Mouse (Mus musculus): ENCODE data around the gene Kat2a.

Kat2a gene

DNA sequence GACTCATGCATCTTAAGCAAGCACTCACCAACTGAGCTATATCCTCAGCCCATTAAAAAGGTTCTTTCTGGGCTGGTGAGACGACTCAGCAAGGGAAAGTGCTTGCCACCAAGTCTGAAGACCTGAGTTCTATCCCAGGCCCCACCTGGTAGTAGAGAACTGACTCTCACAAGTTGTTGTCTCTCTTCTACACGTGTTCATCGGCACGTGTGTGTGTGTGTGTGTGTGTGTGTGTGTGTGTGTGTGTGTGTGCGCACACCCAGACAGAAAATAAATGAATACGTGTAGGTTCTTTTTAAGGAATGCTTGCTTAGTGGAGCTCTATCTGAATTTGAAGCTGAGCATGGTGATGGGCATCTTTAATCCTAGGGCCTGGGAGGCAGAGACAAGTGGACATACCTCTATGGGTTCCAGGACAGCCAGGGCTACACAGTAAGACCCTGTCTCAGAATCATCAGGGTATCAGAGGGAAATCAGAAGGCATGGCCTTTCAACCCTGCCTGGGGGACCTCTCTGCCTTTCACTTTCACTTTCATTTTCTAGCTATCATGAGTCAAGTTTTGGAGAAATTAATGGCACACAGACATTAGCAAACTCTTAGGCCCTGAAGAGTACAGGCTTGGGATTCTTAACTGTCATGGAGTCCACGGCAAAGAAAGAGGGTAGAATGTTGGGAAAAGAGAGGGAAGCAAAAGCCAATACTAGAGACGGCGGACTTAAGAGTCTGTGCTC is 23.0 kb upstream of the Kat2a start:
- no peak for DNase-seq

DNA sequence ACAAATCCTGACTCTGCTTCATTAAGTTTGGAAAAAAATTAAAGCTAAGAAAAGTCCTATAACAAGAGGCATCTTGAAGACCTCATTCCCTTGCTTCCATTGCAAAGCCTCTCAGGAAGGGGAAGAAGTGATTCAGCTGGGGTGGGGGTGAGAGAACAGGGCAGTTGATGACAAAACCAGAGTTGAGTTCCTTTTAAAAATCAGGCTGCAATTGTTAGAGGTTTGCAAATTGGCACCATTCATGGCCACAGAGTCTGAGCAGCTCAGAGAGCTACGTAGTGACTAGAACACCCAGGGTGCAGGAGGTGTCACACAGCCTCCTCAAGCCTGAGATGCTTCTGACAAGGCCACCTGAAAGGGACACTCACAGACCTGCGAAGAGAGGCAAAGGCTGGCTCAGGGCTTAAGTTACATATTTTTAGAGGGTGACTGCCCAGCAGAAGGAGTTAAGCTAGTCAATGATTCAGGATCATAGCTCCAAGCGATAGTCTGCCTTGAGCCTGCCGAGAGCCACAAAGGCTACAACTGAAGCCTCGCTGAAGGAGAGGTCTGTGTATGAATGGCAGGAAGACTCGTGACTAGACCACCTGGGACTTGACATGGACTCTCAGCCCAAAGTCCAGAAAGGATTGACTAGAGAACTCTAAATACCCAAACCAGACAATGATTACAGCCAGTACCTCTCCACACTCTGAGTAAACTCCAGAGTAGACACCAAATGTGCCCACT is 18.4 kb upstream of the Kat2a start:
- DNase-seq: no peak

DNA sequence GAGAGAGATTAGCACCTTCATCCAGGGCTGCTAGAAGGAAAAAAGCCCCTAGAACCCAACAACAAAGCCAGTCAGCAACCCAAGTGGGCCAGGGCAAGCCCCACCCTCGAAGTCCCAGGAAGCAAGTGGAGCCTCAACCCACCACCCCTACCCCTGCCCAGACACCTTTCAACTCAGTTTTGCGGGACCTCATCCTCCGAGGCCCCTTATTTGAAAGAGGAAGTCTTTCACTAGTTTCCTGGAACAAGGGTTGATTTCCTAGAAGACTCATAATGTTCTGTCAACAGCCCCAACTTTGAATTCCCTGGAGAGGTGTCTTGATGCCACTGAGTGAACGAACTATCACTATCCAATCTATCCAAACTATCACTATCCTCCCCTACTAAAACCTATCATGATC is 17.7 kb upstream of the Kat2a start:
- no peak for DNase-seq

DNA sequence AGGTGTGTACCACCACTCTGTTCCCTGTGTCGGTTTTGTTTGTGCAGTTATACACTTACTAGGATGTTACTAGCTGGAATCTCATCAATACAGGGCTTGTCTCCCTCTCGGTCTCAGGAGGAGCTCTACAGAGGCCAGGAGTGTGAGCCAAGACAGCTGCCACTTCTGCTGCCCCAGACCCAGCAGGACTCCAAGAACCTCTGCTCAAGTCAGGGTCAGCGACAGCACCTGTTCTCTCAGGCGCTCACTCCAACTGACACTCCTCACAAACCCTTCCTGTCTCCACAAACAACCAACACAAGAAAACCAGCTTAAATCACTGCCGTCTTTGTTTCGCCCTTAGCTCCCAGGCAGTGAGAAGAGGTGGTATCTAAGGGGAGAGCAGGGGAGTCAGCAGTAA is 16.3 kb upstream of the Kat2a start:
- no peak for DNase-seq

DNA sequence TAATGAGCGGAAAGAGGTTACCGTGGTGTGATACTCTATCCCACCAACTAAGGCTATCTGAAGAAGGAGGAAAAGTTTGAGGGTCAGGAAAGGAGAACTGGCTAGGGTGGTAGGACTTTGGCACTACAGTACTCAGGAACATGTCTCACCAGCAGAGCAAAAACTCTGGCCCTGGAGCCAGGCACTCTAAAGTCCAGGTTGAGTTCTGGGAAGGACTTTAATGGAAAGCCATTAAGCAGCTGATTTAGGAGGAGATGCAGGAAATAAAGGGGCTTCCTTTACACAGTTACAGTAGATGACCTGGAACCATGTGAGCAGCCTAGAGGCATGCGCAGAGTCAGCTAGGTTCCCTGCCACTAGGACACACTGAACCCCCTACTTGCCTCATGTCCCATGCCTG is 14.9 kb upstream of the Kat2a start:
- no peak for DNase-seq

DNA sequence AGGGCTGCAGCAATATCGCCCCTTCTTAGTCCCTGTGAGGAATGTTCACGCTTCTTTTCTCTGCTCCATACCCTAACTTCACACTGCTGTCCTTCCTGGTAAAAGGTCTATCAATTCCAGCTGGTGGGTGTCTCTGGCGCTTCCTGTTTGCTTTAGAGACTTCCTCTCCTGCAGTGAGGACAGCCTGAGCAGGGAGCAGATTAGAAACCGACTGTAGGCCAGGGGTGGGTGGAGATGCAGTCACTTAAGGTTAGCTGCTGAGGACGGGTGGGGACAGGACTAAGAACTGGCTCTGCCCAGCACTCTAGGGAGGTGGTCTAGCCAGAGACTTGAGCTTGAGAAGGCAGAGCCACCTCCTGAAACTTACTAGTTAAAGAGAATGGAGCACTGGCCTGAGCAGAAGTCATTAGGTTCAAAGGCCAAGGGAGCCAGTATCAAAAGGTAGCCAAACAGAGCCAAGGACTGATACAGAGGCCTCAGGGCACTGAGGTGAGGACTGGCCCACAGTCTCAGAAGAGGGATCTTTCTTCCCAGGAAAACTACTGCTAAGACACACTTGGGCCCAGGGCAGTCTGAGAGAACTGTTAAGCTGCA is 12.8 kb upstream of the Kat2a start:
- no peak for DNase-seq

DNA sequence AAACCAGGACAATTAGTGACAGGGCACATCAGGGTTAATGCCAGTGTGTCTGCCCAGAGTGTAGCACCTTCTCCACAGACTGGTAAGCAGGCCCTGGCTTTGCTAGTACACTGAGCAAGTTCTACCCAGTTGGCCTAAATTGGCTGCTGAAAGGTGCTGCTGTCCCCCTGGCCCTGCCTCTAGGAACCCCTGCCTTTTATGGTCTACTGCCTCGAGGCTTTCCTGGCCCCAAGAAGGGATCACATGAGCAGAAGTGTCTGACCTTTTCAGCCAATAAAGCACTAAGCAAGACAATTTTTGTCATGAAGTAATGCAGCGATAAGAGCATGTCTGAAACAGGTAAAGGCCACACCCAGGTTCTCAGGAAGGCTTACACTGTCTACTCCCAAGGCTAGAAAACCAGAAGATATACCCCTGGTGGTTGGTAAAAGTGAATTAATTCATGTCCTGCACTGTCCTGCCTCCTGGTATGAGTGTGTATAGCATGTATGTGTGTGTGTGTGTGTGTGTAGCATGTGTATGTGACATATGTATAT is 10.3 kb upstream of the Kat2a start:
- DNase-seq: no peak

DNA sequence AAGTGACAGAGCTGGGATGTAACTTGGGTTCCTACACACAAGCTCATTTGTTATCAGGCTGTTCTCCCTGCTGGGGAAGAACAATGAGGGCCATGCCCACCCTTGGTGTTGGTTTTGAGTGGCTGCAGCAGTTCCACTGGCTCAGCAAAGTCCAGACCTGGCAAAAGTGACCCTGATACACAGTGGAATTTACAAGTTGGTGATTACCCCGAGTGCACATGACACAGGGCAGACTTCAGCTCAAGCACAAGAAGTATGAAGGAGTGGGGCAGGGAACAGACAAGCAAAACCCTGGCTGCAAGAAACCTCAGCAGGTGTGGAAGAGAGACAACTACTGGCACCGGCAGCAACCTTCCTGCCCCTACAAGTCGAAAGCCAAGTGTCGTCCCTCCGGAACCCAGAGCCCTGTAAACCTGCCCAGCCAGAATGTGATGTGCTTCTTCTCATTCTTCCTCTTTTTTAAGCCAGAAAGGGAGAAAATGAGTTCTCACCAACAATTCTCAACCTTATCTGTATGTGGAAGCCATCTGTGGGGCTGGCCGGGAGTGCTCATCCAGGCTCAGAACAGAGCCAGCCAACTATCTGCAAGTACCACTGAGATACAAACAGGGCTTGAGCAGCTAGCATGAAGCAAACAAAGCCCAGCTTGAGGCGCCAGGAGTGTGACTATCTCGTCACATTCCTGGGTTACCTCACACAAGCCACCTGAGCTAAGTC is 9.7 kb upstream of the Kat2a start:
- DNase-seq: no peak

DNA sequence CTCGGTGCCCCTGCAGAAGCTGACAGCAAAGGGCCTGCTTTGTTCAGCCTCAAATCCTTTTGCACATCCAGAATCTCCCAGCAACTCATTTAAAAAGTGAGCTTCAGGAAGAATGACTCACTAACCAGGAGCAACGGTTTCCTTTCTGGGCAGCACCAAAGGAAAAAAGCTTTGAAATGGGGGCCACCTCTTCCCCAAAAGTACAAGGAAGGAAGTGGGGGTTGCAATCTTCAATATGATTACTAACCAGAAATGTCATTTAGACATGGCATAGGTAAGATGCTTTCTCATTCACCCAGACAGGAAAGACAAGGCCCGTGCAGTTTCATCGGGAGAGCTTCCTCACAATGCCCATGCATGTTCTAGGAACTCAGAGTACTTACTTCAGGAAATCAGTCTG is 9.0 kb upstream of the Kat2a start:
- DNase-seq: no peak

DNA sequence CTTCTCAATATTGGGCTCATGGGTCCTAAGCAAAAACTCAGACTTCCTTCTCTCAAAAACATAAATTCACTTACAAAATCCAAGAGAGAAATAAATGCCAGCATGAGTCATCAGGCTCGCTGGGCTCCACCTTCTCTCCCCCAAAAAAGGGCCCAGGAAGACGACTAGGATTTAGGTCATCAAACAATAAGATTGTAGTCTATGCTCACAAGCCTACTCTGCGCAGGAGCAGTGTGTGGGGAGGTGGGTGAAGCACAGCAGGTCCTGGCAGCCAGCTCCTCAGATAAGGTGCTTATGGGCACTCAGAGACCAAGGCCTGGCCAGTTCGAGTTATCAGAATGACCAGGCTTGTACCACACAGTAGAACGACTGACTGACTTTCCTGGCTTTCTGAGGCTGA is 8.1 kb upstream of the Kat2a start:
- no peak for DNase-seq

DNA sequence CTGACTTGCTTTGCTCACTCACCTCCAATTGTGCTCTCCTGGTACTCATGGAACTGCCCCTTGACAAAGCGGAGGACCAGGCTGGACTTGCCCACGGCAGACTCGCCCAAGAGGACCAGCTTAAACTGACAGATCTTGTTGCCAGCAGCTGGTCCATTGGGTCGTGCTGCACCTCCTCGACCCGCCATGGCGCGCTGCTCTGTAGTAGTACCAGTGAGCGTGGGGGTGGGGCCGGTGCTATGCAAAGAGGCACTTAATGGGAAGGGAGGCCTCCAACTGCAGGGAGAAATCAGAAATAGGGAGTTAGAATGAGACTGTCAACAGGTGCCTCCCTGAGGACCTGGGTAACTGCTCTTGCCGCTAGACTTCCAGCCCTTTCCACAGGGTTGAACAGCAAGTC is 7.6 kb upstream of the Kat2a start:
- DNase-seq: no peak

DNA sequence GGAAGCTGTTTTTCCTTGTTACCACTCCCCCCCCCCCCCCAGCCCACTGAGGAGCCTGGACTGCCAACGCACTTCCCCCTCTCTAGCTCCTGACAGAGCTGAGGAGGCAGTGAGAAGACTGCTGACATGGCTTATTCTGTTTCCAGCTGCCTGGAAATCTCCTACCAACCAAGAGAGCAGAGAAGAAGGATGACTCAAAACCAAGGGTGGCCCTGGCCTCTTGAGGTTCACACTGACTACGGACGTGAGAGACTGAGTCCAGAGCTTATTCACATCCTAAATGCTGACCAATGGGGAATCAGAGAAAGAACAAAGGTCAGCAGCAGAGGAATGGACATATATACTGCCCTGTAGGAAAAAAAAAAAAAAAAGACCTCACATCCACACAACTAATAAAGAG is 7.0 kb upstream of the Kat2a start:
- DNase-seq: no peak

DNA sequence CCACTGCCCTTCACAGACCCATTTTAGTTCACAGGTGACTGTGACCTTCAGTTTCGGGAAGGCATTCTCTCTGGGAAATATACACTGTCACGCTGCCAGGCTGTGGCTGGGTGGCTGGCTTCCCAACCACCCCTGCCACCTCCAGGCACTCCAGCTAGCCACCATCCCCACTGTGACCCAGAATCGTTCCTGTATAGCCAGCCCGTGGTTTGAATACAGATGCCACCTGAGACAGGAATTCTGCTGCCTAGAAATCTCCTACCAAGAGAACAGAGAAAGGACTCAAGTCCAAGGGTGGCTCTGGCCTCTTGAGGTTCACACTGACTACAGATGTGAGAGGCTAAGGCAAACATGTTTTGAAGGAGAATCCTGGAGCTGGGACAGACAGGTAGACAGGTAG is 6.6 kb upstream of the Kat2a start:
- DNase-seq: no peak

DNA sequence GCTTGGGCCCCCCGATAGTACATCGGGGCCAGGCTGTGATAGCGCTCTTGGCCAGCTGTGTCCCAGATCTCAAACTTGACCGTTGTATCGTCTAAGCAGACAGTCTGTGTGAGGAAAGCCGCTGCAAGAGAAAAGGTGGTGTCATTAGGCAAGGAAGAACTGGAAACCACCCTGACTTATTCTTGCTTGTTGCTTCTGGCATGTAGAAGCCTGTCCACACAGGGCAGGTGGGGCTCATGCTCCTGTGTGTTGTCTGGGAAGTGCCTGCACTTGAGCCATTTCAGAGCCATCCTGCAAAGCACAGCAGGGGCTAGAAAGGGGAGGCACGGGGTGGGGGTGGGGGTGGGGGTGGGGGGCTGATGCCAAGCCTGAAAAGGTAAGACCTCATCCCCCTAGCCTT is 6.2 kb upstream of the Kat2a start:
- DNase-seq: no peak

DNA sequence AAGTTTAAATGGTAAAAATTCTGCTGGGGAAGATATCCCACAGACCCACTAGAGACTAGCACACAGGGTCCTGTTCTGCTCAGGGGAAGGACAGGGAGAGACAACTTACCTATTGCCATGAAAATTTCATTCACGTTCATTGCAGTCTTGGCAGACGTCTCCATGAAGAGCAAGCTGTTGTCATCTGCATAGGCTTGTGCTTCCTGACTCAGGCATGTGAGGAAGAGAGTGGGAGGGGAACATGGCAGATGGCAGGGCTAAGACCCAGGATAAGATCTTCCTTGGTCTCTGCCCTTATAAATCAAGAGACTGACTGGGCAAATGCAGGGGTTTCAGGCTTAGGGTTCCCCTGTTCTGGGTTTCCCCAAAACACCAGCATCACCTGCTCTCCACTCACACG is 4.4 kb upstream of the Kat2a start:
- no peak for DNase-seq

DNA sequence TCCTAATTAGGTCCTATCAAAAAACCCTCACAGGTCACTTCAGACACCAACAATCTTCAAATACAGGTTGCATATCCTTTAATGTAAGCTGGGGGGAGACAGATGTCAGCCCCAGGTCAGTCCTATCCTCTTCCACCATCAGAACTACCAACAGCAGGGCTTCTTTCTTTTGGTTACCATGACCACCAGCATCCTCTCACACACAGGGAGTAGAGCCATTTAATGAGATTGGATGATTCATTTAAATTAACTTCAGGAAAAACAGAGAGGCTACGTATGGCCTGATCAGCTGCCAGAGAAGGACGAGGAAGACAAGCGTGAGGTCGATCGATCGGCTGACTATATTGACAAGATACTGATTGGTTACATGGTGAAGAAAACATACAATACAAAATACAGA is 2.7 kb upstream of the Kat2a start:
- peak; percentile 4 for DNase-seq

DNA sequence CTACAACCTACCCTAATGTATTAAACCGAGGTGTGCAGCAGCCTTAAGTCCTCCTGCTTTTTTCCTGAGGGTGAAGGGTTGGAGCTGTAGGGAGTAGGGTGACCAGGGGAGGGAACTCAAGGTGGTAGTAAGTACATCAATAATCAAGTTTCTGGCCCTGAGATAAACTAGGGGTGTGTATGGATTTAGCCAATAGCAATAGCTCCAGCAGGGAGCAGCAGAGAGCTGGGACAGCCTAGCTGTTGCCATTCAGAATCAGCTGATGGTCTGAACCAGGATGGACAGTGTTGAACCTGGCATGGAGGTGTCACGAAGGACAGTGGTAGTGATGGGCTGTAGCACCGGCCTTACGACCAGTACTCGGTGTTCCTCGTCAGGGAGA is 2.3 kb upstream of the Kat2a start:
- DNase-seq: peak; percentile 74

DNA sequence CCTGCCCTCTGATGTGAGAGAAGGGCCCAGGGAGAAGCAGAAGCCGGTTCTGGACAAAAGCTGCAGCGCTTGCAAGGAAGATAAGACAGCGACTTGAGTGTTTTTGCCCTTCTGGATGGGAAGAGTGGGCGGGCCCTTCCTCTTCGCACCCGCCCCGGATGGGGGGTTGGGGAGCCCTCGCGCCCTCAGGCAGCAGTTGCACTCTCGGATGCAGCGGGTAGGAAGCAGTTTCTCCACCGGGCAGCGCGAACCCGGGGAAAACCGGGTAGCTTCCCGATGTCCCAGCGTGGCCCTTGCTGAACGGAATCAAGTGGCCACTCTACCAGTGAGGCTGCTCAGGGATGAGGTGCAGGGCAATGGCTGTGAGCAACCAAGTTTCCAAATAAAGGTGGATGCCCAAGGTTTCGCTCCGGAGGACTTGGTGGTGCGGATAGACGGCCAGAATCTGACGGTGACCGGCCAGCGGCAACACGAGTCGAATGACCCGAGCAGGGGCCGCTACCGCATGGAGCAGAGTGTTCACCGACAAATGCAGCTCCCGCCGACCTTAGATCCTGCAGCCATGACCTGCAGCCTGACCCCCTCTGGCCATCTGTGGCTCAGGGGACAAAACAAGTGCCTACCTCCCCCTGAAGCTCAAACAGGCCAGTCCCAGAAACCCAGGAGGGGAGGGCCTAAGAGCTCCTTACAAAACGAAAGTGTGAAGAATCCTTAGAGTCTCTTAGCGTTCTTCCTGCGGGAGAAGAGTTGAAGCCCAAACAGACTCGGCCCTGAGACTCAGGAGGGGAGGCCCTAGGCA is 1.7 kb upstream of the Kat2a start, which contains the start of gene Hspb9:
TSS of gene Hspb9 (plus strand) at position 116 of the 799 bp plus-strand sequence.
- peak; percentile 61 for DNase-seq

DNA sequence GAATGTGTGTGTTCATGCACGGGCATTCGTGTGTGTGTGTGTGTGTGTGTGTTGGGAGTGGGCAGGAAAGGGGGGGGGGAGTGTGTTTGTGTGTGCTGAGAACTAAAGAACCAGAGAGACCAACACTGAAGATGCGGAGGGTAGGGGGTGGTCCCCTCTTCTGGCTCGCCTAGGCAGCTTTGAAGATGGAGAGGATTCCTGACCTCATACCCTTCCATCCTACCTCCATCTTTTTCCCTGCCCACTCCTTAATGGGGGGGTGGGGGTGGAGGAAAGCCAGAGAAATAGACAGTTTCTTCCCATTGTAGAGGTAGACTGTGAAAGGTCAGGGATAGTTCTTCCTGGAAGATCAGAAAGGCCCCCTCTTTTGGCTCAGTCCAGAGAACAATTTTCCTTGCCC is 909 bp upstream of the Kat2a start:
- DNase-seq: no peak

DNA sequence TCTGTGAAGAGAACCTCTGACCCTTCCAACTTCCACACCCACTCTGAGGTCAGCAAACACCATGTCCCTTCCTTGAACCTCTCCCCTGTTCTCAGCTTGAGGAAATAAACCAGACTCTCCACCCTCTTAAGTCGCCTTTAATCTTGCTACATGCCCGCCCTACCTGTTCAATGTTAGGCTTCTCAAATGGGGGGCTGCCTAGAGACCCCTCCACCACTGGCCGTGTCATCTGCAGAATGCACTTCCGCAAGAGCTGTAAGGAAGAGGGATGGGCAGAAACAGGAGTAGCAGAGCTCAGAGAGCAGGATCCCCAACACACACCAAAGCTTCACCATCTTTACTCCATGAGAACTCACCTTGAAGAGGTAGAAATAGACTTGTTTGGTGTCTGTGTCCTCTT is 1.3 kb downstream of the Kat2a start:
- no peak for DNase-seq

DNA sequence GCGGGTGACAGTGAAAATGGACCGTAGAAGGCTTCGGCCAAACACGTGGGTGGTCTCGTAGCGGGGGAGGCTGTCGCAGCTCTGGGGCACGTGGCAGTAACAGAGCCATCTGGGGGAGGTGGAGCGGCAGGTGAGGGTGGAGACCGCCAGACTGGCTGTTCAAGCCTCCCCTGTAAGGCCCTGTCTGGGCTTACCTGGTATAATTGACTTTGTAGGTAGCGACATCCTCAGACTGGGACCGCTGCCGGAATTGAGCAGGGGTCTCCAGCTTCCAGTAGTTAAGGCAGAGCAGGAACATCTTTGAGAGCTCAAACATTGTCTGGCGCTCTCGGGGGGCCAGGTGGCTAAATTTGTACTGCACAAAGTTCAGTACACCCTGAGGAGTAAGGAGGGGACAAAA is 1.7 kb downstream of the Kat2a start:
- DNase-seq: no peak

DNA sequence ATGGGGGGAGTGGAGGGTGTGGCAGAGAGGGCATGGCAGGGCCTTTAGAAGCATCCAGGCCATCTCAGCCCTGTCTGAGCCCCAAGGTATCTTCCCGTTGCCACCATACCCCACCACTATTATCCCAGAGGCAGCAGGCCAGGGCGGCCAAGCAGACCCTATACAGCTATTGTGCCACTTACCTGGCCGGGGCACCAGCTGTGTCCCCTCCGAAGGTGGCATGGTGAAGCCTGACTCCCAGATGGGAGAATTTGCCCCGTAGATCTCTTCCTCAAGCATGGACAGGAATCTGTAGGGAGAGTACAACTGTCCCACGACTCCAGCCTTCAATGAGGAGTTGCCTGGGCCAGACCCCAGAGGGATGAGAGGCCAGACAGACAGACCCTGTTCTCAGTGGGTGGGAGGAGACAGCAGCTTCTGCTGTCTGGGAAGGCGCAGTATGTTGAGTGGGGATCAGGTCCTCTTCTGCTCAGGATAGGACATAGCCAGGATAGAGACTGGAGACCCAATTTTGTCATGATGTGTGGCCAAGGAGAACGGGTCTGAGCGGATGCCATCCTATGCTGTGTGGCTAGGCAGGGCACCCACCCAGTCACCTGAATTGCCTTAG is 3.0 kb downstream of the Kat2a start:
- DNase-seq: no peak
